Mouse (Mus musculus) E14TG2a.4 (cell line): Measurements from ENCODE around the gene Zbtb20.

Source experiments
- H3K27me3 ChIP-seq: 2 replicates; pipeline ENCODE4 v1.6.1; 2014; ENCODE audit warnings: low read length, control low read depth; ENCODE audit not compliant: insufficient read depth
- H3K36me3 ChIP-seq: 2 replicates; pipeline ENCODE4 v1.6.1; 2014; ENCODE audit warnings: low read length, control low read depth; ENCODE audit not compliant: insufficient read depth
- H3K4me1 ChIP-seq: replicated peaks from 2 replicates; pipeline ENCODE4 v1.6.1; 2014; ENCODE audit warnings: low read depth, low read length, control low read depth
- H3K4me3 ChIP-seq: replicated peaks from 2 replicates; pipeline ENCODE4 v1.5.1; 2014; ENCODE audit warnings: mild to moderate bottlenecking, low read length
- H3K9me3 ChIP-seq: 2 replicates; pipeline ENCODE4 v1.6.1; 2014; ENCODE audit warnings: low read length, control low read depth
- CTCF ChIP-seq: conservative IDR thresholded peaks from 2 replicates; pipeline ENCODE4 v1.5.1; 2014; ENCODE audit warnings: low read length
- NANOG ChIP-seq: IDR thresholded peaks from 2 replicates; pipeline ENCODE4 v1.6.1; 2014; ENCODE audit warnings: borderline replicate concordance, low read length, mixed read lengths
- POU5F1 ChIP-seq: IDR thresholded peaks from 2 replicates; pipeline ENCODE4 v1.6.1; 2014; ENCODE audit warnings: low read length, borderline replicate concordance

The Zbtb20 gene

DNA sequence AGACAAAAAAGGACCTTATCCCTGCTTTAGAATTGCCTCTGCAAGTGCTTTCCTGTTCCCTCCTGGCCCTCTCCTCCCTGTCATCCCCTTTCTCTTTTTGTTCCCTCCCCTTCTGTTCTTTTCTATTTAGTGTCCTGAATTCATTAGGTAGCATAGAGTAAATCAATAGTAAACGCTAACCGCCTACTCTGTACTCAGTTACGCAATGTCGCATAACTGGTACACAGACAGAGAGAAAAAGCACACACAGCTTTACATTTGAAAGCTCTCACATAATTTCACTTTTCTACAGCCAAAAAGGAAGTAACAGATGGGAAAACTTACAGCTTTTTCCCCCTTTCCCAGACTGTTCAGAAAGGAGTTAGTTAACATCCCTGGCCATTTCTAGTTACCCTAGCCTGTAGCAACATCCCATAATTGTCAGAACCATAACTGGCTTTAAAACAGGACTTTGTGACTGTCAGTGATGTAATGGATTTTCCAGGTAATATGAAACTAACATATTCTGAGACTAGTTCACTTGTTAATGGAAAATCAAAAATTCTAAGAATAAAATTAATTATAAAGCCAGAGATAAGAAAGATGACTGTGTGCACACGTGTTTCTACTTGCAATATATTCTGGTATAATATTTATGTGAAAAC, 422.4 kb downstream of the Zbtb20 start:
- no peaks in the 10 kb centered on the region for H3K4me1 ChIP-seq
- no peaks in the 10 kb centered on the region for H3K36me3 ChIP-seq
- H3K9me3 ChIP-seq = no peaks in the 10 kb centered on the region
- no peak for TF ChIP-seq CTCF
- TF ChIP-seq NANOG = no peak
- TF ChIP-seq POU5F1 = no peak
- no peaks in the 10 kb centered on the region for H3K27me3 ChIP-seq
- no peak overlapping the region for H3K4me3 ChIP-seq

DNA sequence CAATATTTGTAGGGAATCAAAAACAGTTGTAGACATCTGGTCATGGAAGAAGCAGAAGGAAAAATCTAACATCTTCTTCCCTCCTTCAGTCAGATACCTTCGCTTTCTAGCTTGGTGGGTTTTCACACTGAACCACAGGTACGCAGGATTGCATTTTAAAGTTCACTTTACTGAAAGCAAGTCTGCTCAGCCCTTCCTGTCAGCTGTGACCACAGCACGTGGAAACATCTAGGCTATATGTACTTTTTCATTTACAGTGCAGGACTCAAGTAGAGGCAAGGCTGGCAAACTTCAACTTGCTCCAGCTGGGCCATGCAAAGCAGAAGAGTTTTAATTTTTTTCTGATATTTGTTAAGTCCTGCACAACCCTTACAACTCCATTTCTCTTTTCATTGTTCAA, 424.7 kb downstream of the Zbtb20 start:
- Histone ChIP-seq H3K4me1 (no peaks in the 10 kb centered on the region), H3K9me3 (no peaks in the 10 kb centered on the region), H3K36me3 (no peaks in the 10 kb centered on the region), H3K27me3 (no peaks in the 10 kb centered on the region), H3K4me3 (no peak overlapping the region)
- TF ChIP-seq NANOG = no peak
- no peak for TF ChIP-seq CTCF
- no peak for TF ChIP-seq POU5F1

DNA sequence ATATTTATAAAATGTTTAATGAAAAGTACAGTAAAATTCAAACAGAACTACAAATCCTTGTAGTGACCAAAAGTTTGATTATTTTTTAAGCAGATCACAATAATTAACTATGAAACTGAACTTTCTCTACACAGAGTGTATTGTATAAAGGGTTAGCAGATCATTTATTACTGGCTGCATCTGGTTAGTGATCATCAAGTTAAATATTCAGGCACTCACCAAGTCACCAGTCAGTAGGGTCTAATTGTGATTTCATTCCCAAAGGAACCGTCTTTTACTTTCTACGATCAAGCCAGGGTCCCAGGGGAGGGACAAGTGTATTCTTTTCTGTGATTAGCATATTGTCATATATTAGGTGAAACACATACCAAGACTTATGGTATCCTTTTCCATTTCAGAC, 426.5 kb downstream of the Zbtb20 start:
- no peaks in the 10 kb centered on the region for H3K36me3 ChIP-seq
- no peaks in the 10 kb centered on the region for H3K4me1 ChIP-seq
- H3K27me3 ChIP-seq = no peaks in the 10 kb centered on the region
- no peaks in the 10 kb centered on the region for H3K9me3 ChIP-seq
- no peak overlapping the region for H3K4me3 ChIP-seq
- TF ChIP-seq CTCF (no peak), POU5F1 (no peak)

DNA sequence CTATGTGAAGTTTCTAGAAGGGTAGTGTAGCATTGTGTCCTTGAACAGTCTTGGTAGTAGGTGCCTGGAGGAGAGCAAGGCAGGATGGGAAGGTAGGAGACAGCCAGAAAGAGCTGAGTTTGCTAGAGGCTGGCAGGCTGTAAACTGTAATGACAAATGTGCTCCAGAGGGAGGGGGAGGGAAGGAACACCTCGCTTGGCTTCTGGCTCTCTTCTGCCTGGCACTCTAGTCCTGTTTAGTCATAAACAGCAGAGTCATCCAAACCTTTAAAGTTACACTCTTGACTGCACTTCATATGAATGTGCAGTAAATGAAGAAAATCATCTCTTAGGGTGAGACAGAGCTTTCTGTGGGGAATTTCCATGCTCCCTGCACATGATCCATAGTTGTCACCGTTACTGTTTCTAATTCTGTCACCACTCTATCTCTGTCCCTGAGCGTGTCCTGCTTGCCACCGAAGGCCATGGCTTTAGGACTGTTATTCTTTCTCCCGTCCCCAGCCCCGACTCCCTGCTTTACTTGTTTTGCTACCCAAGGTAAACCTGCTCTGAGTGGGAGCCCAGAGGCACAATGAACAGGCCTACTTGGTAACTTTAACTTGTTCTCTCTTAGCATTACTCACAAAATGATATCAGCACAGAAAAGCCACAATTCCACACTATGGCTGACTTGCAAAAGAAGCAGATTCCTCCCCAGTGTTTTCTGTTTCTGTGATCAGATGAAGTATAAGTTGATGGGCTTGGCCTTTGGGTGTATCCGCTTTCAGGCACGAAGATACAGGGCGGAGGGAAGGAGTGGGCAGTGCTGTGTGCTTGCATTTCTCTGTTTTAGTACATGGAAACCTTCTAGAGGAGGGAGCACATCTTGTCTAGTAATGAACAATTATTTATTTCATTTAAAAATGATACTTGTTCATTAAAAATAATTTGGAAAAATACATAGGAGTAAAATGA, 427.8 kb downstream of the Zbtb20 start:
- no peak overlapping the region for H3K4me3 ChIP-seq
- H3K4me1 ChIP-seq = no peaks in the 10 kb centered on the region
- H3K36me3 ChIP-seq = no peaks in the 10 kb centered on the region
- H3K27me3 ChIP-seq = no peaks in the 10 kb centered on the region
- TF ChIP-seq POU5F1 (no peak), NANOG (no peak), CTCF (no peak)
- H3K9me3 ChIP-seq = no peaks in the 10 kb centered on the region

DNA sequence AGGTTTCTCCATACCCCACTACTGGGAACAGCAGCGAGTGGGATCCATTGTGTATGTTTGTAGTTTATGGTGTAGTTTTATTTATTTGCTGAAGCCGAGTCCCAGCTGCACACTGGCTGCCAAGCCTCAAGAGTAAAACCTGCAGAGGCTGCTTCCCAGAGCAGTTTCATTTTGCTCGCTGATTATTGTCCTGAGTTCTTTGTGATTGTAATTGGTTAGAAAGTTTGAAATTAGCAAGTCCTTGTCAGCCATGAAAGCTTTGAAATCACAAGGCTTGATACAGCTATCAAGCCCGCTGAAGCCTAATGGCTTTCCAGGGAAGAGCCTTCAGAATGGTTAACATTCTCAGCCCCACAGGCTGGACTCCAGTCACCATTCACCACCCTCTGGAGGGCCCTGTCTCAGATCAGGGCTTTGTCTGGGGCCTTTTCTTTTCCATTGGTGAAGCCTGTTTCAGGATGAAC, 434.3 kb downstream of the Zbtb20 start:
- TF ChIP-seq NANOG = peak; percentile 52; the same call in 1 of the 2 replicates
- no peak for TF ChIP-seq CTCF
- TF ChIP-seq POU5F1 = no peak
- Histone ChIP-seq H3K27me3 (no peaks in the 10 kb centered on the region), H3K4me1 (peaks cover 12% of the 10 kb centered on the region), H3K4me3 (no peak overlapping the region), H3K36me3 (no peaks in the 10 kb centered on the region), H3K9me3 (peaks cover 4% of the 10 kb centered on the region)

DNA sequence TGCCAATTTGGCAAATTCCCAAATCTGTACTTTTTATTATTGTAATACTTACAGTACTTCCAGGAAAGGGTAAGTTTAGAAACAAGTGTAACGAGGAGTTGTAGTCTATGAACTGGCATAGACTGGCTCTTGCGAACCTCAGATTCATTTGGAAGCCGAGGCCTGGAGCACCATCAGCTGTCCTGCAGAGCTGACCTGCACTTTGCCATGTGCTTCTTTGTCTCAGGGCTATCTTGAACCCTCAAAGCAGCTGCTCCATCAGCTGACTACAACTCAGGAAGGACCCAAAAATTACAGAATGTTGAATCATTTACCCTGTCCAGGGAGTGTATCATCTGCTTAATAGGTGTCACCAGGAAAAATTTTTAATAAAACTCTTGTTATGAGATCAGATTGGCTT, 448.3 kb downstream of the Zbtb20 start:
- Histone ChIP-seq H3K4me3 (no peak overlapping the region), H3K36me3 (no peaks in the 10 kb centered on the region), H3K9me3 (no peaks in the 10 kb centered on the region), H3K4me1 (no peaks in the 10 kb centered on the region), H3K27me3 (no peaks in the 10 kb centered on the region)
- TF ChIP-seq CTCF (no peak), POU5F1 (no peak), NANOG (no peak)

DNA sequence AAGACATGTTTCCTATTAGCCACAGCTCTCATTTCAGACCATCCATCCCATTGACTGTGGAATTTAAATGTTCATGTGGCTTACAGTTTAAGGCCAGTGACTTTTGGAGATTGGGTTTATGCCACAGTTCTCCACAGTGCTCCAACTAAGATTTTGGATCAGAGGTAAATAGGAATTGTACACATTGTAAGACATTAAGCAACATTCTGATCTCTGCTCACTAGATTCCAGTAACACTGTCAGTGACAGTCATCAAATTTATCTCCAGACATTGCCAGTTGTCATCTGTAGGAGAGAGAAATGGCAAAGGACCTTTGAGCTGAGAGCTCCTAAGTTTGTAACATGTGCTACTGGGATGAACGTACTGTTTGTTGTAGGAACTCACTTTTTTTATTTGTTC, 452.5 kb downstream of the Zbtb20 start:
- no peak for TF ChIP-seq POU5F1
- no peak for TF ChIP-seq NANOG
- TF ChIP-seq CTCF = no peak
- Histone ChIP-seq H3K27me3 (no peaks in the 10 kb centered on the region), H3K4me1 (no peaks in the 10 kb centered on the region), H3K4me3 (no peak overlapping the region), H3K9me3 (no peaks in the 10 kb centered on the region), H3K36me3 (no peaks in the 10 kb centered on the region)

DNA sequence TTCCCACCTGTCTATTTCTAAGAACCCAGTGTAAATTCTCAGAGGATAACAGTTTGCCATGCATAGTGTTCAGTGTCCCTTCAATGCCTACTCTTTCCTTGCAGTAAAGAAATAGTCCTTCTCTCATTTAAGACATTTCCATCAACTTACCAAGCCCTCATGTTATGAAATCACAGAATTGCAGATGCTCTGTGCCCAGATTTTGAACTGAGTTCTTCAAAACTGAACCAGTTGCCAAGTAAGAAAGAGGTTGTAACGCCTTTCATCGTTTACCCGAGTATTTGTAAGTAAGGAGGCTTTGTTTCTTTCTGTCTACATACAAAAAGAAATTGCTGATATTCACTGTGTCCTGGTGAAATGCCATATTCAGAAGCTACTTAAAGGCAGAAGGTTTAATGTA, 454.5 kb downstream of the Zbtb20 start:
- H3K4me1 ChIP-seq = no peaks in the 10 kb centered on the region
- TF ChIP-seq POU5F1 = no peak
- TF ChIP-seq NANOG = no peak
- no peak for TF ChIP-seq CTCF
- no peaks in the 10 kb centered on the region for H3K9me3 ChIP-seq
- H3K4me3 ChIP-seq = no peak overlapping the region
- no peaks in the 10 kb centered on the region for H3K27me3 ChIP-seq
- H3K36me3 ChIP-seq = no peaks in the 10 kb centered on the region

DNA sequence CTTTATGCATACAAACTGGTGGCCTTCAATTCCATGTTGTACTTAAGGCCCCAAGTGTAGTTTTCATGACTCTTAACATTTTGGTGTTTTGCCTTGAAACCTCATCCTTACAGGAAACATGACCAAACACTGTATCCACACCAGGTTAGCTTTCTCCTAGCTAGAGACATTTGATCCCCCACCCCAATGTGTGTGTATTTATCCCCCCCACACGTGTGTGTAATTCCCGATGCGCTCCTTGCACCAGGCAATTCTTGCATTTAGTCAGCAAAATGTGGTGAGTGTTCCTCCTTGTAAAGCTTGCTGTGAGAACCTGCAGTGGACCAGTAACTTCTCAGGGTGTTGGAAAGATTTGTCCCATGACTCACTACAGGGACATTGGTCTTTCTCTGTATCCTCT, 455.8 kb downstream of the Zbtb20 start:
- TF ChIP-seq NANOG = no peak
- TF ChIP-seq CTCF = no peak
- no peak for TF ChIP-seq POU5F1
- Histone ChIP-seq H3K4me1 (no peaks in the 10 kb centered on the region), H3K9me3 (no peaks in the 10 kb centered on the region), H3K4me3 (no peak overlapping the region), H3K27me3 (no peaks in the 10 kb centered on the region), H3K36me3 (no peaks in the 10 kb centered on the region)
